Mouse (Mus musculus) neutrophil, adult 5-6 weeks (primary cell): Measurements from ENCODE around the gene Gdpd5. TPM values are rescaled to one million over a fixed set of nuclear protein-coding genes. Genes with fewer than 3 reads are reported as not detected.

ENCODE experiments used
- ATAC-seq: fragments of 151-379, 151-347 bp; 2 replicates; pipeline ENCODE4 v1.8.0; 2017; ENCODE audit warnings: mild to moderate bottlenecking, moderate TSS enrichment; ENCODE audit not compliant: insufficient number of reproducible peaks, poor library complexity, low FRiP score, severe bottlenecking; ENCODE audit errors: extremely low read depth
- total RNA-seq: library from RNA; stranded (forward); fragments of 200-1000 nt; gene quantifications from 2 replicates; pipeline ENCODE4 v1.2.3, GENCODE M21; 2017

Gene Gdpd5
- total RNA-seq, 1 experiment from 2014 or later, result 0.35 TPM

- ATAC-seq, result no peak
Observed at GRCm38 (mm10) chr7:99465811-99466210, 84.6 kb downstream of the Gdpd5 start, which contains the start of gene Klhl35. Gene Klhl35 (plus strand): TSS chr7:99466004.

GRCm38 (mm10) chr7:99467916-99468282, 86.7 kb downstream of the Gdpd5 start:
- no peak for ATAC-seq

- peak; percentile 42 for ATAC-seq
Observed at GRCm38 (mm10) chr7:99468283-99469132, 87.3 kb downstream of the Gdpd5 start.

- ATAC-seq, result no peak
Observed at GRCm38 (mm10) chr7:99469680-99470405, 88.6 kb downstream of the Gdpd5 start.

- no peak for ATAC-seq
Observed at GRCm38 (mm10) chr7:99471578-99471977, 90.4 kb downstream of the Gdpd5 start.

- no peak for ATAC-seq
Observed at GRCm38 (mm10) chr7:99473638-99474407, 92.6 kb downstream of the Gdpd5 start.

- ATAC-seq, result no peak
Observed at GRCm38 (mm10) chr7:99474836-99475561, 93.8 kb downstream of the Gdpd5 start.

- no peak for ATAC-seq
Observed at GRCm38 (mm10) chr7:99475562-99475911, 94.3 kb downstream of the Gdpd5 start.

GRCm38 (mm10) chr7:99476558-99477114, 95.4 kb downstream of the Gdpd5 start:
- ATAC-seq, result no peak

GRCm38 (mm10) chr7:99477235-99477634, 96.0 kb downstream of the Gdpd5 start:
- ATAC-seq, result no peak

- no peak for ATAC-seq
Observed at GRCm38 (mm10) chr7:99482637-99483036, 101.4 kb downstream of the Gdpd5 start.

GRCm38 (mm10) chr7:99483271-99483923, 102.2 kb downstream of the Gdpd5 start, which contains the start of gene Rps3:
Gene Rps3 (minus strand): TSS chr7:99483738.
- ATAC-seq, result peak; percentile 97

- ATAC-seq, result no peak
Observed at GRCm38 (mm10) chr7:99483924-99484319, 102.7 kb downstream of the Gdpd5 start.

- ATAC-seq, result no peak
Observed at GRCm38 (mm10) chr7:99484679-99485078, 103.5 kb downstream of the Gdpd5 start.

GRCm38 (mm10) chr7:99489708-99490107, 108.5 kb downstream of the Gdpd5 start:
- ATAC-seq, result no peak

- no peak for ATAC-seq
Observed at GRCm38 (mm10) chr7:99499128-99499527, 117.9 kb downstream of the Gdpd5 start.

- ATAC-seq, result peak; percentile 88
Observed at GRCm38 (mm10) chr7:99500201-99500600, 119.0 kb downstream of the Gdpd5 start.

GRCm38 (mm10) chr7:99500655-99501054, 119.4 kb downstream of the Gdpd5 start:
- ATAC-seq, result no peak
